Mouse (Mus musculus): ENCODE results near the gene Pus7l. TPM values are rescaled to one million over a fixed set of nuclear protein-coding genes. Genes with fewer than 3 reads are reported as not detected.

The Pus7l gene
- polyA plus RNA-seq (2015; fragmentation: Nextera tagmentation; extraction: Ambion mirVana), result 9.6 and 10.4 TPM in 2 replicates

- peak; percentile 94 for DNase-seq (ENCODE audit: low spot score)
Observed at GRCm38 (mm10) chr15:94543409-94544051, at the start of gene Pus7l, which contains the start of gene Irak4. Pus7l (minus strand) TSS chr15:94543547. Irak4 (plus strand) TSS chr15:94543643.

- DNase-seq (ENCODE audit: low spot score), result no peak
Observed at GRCm38 (mm10) chr15:94591356-94591755, 48.0 kb upstream of the Pus7l start.

- no peak for DNase-seq (ENCODE audit: low spot score)
Observed at GRCm38 (mm10) chr15:94590083-94590482, 46.7 kb upstream of the Pus7l start.

DNA sequence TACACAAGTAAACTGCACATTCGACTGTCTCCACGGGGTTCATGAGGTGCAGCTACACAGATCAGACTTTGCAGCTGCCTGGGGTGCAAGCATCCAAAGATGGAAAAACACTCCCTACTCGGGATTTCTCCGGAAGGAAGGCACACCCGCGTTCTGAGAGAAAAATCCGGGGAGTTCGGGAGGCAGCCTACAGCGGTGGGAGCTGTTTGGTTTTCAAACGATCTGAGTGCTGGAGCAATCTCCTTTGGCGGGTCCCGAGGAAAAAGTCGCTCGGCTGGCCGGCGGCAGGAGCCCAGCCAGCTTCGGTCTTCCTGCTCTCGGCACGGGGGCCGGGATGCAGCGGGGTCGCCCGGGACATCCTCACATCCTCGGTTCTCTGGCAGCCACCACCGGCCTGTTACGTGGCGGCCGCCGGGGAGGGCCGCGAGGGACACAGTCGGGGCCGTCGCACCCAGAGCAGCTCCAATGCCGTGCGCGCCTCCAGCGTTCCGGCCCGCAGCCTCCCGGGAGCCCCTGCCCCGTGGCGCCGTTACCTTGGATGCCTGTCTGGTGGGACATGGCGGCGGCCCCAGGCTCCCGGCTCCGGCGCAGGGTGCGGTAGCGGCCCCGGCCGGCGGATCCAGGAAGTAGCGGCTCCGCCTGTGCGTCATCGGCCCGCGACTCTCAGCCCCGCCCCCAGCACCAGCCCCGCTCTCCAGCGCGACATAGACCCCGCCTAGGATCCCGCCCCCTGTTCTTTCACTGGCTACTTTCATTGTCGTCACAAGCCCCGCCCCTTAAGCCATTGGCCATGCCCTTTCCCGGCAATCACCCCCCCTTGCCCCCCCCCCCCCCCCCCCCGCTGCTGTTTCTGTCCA, 46.1 kb upstream of the Pus7l start, which contains the start of gene Twf1:
TSS of gene Twf1 (minus strand) at position 671 of the 857 bp plus-strand sequence.
- DNase-seq (ENCODE audit: low spot score), result peak; percentile 98

DNA sequence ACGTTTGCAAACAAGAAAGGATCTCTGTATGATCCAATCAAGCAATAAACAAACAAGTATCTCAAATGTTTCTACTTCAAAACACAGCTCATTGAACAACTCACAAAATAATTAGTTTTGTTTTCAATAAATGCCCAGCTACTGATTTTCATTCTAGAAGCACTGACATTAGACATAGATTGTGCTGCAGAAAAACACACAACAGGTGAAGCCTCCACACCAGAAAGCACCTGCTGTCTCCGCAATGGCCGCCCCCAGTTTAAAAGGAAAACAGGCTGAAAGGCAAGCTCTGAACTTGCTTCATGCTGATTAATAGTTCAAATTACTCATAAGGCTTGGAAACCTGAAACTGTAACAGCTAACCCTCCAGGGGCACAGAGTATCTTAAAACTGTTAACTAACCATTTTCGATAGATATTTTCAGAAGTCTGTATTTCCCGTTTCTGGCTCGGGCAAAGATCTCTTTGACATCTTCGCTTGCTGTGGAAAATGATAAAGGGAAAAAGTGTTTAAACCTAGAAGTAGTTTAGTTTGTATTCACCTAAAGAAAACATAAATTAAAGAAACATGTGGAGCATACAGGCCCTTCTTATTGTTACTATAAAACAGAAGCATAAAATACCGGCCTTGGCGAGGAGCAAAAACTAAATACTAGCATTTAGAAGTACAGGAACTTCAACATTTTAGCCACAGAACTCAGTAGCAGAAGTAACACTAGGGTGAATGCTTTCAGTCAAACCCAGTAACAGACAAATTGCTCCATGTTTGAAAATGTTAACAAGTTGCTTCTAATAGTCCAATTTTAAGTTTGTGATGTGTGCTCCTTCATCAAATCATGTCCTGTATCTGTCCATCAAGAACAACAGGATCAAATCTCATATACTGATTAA, 44.7 kb upstream of the Pus7l start:
- DNase-seq (ENCODE audit: low spot score), result no peak

- DNase-seq (ENCODE audit: low spot score), result no peak
Observed at GRCm38 (mm10) chr15:94584738-94585137, 41.4 kb upstream of the Pus7l start.

GRCm38 (mm10) chr15:94583153-94583552, 39.8 kb upstream of the Pus7l start:
- no peak for DNase-seq (ENCODE audit: low spot score)

DNA sequence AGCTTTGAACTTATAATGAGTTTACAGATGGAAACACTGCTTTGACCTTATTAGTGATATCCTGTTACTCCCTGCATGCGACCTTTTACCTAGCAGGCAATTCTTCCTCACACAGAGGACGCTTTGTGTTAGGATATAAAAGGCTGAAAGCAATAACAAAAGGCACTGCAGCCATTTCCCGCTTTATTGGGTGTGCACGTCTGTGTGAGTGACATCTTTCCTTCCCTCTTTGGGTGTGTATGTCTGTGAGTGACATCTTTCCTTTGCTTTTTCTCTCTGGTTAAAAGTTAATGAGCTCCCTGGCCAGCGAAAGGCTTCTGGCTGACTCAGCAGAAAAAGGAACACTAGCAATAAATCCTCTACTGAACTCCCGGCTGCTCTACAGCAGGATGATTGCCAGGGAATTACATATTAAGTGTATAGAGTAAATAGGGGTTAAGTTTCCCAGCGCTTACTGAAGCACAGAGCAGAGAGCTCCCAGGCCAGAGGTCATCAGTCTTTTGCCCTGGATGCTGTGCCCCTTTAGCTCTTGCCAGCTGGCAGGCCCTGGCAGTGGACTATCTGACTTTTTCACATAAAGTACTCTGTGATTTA, 38.8 kb upstream of the Pus7l start:
- DNase-seq (ENCODE audit: low spot score), result no peak

GRCm38 (mm10) chr15:94574566-94575268, 31.4 kb upstream of the Pus7l start:
- DNase-seq (ENCODE audit: low spot score), result no peak

DNA sequence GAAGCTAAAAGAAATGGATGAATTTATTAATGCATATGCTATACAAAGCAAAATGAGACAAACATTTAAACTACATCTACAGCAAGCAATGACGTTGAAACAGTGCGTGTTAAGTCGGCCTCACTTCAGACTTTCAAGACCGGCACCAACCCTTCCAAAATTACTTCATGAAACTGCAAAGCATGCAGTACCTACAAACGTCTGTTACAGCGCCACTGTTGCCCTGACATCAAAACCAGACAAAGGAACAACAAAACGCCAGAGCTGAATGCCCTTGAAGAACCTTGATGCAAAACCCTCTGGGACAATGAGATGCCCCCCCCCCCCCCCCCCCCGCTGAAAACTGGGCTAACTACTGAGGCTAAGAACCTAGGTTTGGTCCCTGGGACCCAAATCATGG, 29.4 kb upstream of the Pus7l start:
- no peak for DNase-seq (ENCODE audit: low spot score)

- no peak for DNase-seq (ENCODE audit: low spot score)
Observed at GRCm38 (mm10) chr15:94571501-94571900, 28.2 kb upstream of the Pus7l start.

DNA sequence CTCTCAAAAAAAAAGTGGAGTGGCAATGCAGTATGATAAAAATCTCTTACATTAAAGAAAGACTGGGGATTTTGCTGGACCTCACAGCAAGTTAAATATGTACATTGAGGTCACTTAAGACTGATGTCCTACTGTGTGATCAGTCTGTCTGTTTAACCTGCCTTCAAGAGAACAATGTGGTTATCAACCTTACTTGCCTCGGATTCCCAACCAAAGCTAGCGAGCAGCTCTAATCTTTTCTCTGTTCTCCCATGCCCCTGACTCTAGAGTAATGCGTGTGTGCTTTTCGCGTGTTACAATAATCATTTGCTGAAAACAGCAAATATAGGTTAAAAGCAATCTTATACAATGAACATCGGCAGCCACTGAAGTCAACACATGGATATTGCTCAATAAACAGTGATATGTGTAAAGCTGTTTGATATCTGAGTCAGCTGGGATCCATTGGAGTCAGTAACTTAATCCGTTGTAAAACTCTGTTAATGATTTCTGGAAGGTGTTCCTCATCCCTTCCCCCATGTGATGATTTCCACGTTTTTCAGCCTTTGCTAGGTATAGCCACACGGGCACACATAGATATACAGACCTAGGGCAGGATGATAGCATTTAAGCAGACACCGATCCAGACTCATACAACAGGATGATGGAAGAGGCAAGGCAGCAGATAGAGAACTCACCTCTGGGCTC, 25.3 kb upstream of the Pus7l start:
- no peak for DNase-seq (ENCODE audit: low spot score)

DNA sequence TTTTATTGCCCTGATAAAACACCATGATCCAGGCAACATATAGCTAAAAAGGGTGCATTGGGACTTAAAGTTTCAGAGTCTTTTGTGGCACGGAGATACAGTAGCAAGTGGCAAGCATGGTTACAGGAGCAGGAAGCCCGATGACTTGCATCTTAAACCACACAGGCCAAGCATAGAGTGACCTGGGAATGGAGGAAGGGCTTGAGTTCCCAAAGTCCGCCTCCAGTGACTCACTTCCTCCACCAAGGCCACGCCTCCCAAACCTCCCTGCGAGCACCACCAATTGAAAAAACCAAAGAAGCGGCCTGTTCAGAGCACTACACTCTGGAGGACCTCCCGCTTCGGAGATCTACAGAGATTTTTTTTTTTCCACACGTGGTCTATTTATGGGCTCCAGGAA, 22.5 kb upstream of the Pus7l start:
- no peak for DNase-seq (ENCODE audit: low spot score)

DNA sequence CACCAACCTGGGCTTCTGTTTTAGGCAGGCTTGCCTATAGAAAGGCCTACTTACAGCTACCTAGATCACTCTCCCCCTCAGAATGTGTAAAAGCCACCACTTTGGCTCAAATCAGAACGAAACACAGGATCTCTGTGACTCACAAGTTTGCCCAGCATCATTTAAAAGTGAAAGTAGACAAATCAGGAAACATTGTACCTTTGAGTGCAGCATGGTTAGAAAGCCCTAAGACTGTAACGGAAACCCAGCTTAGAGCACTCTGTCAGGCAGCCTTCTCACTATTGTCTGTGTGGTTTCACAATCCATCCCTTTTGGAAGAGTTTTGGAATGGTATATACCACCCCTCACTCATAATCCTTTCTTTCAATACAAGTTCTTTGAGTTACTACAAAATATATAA, 21.6 kb upstream of the Pus7l start:
- DNase-seq (ENCODE audit: low spot score), result no peak

DNA sequence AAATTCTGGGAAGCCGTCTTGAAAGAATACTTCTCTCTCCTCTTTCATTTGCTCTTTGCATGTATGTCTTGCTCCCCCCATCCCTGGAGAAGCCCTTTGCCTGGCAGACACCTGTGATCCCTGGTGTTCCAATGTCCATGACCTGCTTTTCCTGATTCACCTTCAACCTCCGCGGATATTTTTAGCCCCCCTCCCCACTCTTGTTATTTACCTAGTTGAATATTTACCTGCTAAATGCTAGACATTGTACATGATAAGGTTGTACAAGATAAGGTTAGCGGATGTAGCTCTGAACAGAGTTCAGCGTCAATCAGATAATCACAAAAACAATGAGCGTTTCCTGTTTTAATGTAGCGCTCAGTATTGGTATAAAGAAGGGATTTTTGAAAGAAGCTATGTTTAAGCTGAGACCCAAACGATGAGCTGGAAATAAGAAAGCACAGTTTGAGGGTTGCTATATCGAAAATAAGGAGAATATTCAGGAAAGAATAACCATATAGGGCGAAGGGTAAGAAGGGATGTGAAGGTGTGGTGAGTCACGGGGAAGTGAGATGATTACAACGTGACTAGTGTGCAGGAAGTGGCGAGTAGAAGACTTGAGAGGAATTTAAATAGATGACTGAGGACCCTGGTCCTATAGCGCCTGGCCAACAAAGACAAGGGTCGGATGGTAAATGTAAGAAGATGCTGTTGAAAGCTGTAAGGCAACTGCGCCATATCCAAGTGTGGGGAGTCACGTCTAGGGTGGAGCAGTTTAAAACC, 15.7 kb upstream of the Pus7l start:
- DNase-seq (ENCODE audit: low spot score), result no peak

GRCm38 (mm10) chr15:94557442-94557841, 14.1 kb upstream of the Pus7l start:
- DNase-seq (ENCODE audit: low spot score), result peak; percentile 82

DNA sequence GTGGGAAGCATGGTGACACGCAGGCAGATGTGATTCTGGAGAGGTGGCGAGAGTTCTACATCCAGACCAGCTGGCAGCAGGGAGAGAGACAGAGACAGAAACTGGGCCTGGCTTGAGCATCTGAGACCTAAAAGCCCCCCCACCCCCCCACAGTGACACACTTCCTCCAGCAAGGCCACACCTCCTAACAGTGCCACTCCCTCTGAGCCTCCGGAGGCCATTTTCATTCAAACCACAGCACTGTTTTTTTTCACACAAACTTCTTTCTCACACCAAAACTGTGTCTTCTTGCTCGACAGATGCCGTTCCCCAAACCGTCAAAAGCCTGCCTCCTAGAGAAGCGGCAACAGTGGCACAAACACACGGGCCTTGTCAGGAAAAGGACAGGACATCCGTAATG, 10.2 kb upstream of the Pus7l start:
- no peak for DNase-seq (ENCODE audit: low spot score)

DNA sequence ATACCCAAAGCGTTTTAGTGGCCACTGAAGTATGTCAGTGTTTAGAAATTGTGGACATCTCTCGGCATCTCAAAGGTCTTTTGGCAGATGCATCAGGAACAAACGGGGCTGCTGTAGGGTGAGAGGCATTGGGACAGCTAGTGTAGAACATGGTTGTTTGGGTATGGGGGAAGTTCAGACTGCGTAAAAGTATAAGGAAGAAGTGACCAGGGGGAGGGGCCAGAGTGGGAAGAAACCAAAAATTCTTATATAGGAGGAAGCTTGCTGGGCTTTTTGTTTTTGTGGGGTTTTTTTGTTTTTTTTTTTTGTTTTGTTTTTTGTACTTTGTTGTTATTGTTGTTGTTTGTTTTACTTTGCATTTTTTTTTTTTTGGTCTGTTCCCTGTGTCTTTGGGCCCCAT, 1.5 kb upstream of the Pus7l start:
- DNase-seq (ENCODE audit: low spot score), result no peak

DNA sequence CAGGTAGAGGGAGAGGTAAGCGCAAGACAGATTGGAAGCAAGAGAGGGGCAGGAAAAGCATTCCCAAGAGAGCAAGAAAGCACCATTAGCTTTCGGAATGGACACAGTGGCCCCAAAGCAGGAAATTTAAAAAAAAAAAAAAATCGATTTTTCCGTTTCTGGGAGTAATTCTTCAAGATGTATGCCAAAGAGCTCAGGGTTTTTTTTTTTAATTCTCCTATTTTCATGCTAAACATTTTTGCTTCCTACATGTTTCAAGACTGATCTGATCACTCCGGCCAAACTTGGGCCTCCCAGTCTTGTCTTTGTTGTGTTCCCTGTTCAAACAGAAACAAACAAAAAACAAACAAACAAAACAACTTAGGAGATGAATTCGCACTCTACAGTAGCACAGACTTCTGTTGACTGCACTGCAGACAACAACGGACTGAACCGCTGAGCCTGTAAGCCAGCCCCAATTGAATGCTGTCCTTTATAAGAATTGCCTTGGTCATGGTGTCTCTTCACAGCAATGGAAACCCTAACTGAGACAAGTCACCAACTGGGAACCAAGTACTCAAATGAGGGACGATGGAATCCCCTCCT, 797 bp upstream of the Pus7l start:
- DNase-seq (ENCODE audit: low spot score), result no peak

Measured in thymus, postnatal 0 days (tissue).